Mouse (Mus musculus) megakaryocyte progenitor cell, adult 5-6 weeks (primary cell): ENCODE results near the gene Tbc1d9b. TPM values are rescaled to one million over a fixed set of nuclear protein-coding genes. Genes with fewer than 3 reads are reported as not detected.
A peak's percentile ranks its signal among the peaks of the same experiment; 100 is the strongest.
"Not testable (repeated sequence)": the region's sequence is repeated elsewhere in the genome, so short reads cannot be mapped to it uniquely, and the experiment has no call there.

ENCODE experiments used
- ATAC-seq: replicated peaks from 2 replicates; pipeline ENCODE4 v1.8.0; 2016; ENCODE audit warnings: mild to moderate bottlenecking, moderate TSS enrichment, inconsistent platforms; ENCODE audit not compliant: poor library complexity
- total RNA-seq, 2 experiments: library from RNA; stranded (forward) in 1 of 2; stranded (reverse) in 1 of 2; fragments of 157-497, 149-512 nt in 1 of 2; fragments of 200-1000 nt in 1 of 2; gene quantifications; 2 replicates each; pipeline versions ENCODE4 v1.2.3 to v1.2.4; 2015 to 2017

Gene Tbc1d9b
- total RNA-seq, 2 experiments from 2014 or later, result 41.5 to 91.2 TPM

GRCm38 (mm10) chr11:50174111-50174729 is 43.0 kb downstream of the Tbc1d9b start, which contains the start of gene Mrnip:
TSS of gene Mrnip (plus strand) at chr11:50174444.
- ATAC-seq, result not testable (repeated sequence)

GRCm38 (mm10) chr11:50174730-50175187 is 43.6 kb downstream of the Tbc1d9b start:
- ATAC-seq, result peak; percentile 99

- ATAC-seq, result no peak
Measured at GRCm38 (mm10) chr11:50176351-50176750, 45.2 kb downstream of the Tbc1d9b start.

GRCm38 (mm10) chr11:50177111-50177510 is 45.9 kb downstream of the Tbc1d9b start:
- no peak for ATAC-seq

- no peak for ATAC-seq
Measured at GRCm38 (mm10) chr11:50178532-50179488, 47.6 kb downstream of the Tbc1d9b start.

GRCm38 (mm10) chr11:50180478-50181231 is 49.5 kb downstream of the Tbc1d9b start:
- ATAC-seq, result no peak

GRCm38 (mm10) chr11:50182702-50183101 is 51.5 kb downstream of the Tbc1d9b start:
- ATAC-seq, result no peak

GRCm38 (mm10) chr11:50184788-50185187 is 53.6 kb downstream of the Tbc1d9b start:
- ATAC-seq, result no peak

- ATAC-seq, result no peak
Measured at GRCm38 (mm10) chr11:50188682-50189081, 57.5 kb downstream of the Tbc1d9b start.

- no peak for ATAC-seq
Measured at GRCm38 (mm10) chr11:50190362-50190761, 59.2 kb downstream of the Tbc1d9b start.

- ATAC-seq, result no peak
Measured at GRCm38 (mm10) chr11:50192278-50192677, 61.1 kb downstream of the Tbc1d9b start.

- ATAC-seq, result no peak
Measured at GRCm38 (mm10) chr11:50194070-50194469, 62.9 kb downstream of the Tbc1d9b start.

- ATAC-seq, result no peak
Measured at GRCm38 (mm10) chr11:50194793-50195192, 63.6 kb downstream of the Tbc1d9b start.

- no peak for ATAC-seq
Measured at GRCm38 (mm10) chr11:50197500-50197899, 66.3 kb downstream of the Tbc1d9b start.

- ATAC-seq, result no peak
Measured at GRCm38 (mm10) chr11:50198219-50198846, 67.1 kb downstream of the Tbc1d9b start.

GRCm38 (mm10) chr11:50198916-50199315 is 67.7 kb downstream of the Tbc1d9b start:
- no peak for ATAC-seq

GRCm38 (mm10) chr11:50200613-50201012 is 69.4 kb downstream of the Tbc1d9b start:
- peak; percentile 94 for ATAC-seq

- ATAC-seq, result no peak
Measured at GRCm38 (mm10) chr11:50201590-50201989, 70.4 kb downstream of the Tbc1d9b start.

GRCm38 (mm10) chr11:50203302-50203827 is 72.2 kb downstream of the Tbc1d9b start:
- no peak for ATAC-seq

GRCm38 (mm10) chr11:50205434-50205833 is 74.2 kb downstream of the Tbc1d9b start:
- no peak for ATAC-seq
